Mouse (Mus musculus): ENCODE results near the gene Limk1.

Gene Limk1

DNA sequence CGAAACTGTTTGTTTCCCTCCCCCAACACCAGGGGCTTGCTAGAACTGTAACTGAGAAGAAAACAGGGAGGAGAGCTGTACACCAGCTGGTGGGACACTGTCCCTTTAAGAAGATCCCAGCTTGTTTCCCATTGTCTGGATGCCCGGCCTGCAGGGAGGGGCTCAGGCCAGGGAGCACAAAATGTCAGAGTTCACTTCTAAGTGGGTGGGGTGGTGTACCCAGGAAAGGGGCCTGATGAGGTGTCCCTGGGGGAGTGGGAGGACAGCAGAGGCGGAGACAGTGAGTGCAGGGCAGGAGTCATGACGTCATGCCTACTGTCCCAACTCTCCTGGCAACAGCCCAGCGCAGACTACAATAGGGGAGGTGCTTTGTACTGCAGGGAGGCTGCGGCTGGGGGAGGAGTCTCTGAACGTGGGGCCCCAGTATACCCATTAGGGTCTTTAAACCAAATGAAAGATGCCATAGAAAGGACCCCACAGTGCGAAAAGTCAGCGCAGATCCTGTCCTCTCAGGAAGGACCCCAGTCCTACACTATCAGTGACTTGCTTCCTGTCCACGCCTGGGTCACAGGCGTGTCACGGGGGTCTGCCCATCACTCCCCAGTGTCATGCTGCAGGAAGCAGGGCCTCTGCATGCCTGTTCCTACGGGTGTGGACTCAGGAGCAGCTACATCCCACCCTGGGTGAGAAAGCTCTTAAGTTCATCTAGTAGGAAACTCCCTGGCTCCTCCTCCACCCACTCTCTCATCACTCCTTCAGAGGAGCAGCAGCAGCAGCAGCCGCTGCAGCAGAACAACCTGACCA, 12.2 kb downstream of the Limk1 start:
- DNase-seq: peak; percentile 96

GRCm38 (mm10) chr5:134674977-134675376, 13.4 kb downstream of the Limk1 start:
- no peak for DNase-seq

GRCm38 (mm10) chr5:134672611-134673010, 15.8 kb downstream of the Limk1 start:
- no peak for DNase-seq

DNA sequence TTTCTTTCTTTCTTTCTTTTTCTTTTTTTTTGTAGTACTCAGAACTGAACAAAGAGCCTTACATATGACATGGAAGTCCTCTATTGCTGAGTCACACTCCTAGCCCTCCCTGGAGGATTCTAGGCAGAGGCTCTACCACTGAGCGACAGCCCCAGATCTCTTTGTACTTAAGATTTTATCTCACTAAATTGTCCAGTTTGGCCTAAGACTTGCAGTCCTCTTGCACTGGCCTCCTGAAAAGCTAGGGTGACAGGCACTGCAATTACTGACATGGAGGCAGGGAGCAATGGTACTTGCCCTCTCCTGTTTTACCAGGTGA, 16.2 kb downstream of the Limk1 start:
- DNase-seq: no peak

- DNase-seq: peak; percentile 60
These were observed 16.8 kb downstream of the Limk1 start for GRCm38 (mm10) chr5:134671335-134672197.

DNA sequence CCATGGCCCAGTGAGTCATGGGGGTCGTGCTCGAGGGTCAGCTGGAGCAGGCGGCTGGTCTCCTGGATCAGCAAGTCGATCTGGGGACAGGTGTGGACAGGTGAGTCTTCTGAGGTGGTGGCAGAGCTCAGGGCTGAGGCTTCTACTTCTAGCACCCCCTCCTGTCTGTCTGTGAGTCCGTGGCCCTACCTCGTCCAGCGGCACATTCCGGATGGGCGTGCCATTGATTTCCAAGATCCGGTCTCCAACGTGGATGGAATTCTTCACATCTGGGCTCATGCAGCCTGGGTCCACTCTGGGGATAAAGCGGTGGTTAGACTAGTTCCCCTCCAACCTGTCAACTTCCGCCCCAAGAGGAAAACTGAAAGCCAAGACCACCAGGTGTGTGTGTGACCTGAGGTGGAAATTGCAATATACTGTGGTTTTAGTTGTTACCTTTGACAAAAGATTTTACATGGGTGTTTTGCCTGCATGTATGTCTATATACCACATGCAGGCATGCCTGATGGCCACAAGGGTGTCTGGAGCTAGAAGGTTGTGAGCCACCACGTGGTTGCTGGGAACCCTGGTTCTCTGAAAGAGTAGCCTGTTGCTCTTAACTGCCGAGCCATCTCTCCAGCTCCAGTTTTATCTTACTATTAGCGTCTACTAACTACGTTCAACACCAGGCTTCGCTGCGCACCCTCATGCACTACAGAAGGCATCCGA, 19.2 kb downstream of the Limk1 start:
- no peak for DNase-seq

GRCm38 (mm10) chr5:134668495-134668894, 19.9 kb downstream of the Limk1 start:
- peak; percentile 70 for DNase-seq

DNA sequence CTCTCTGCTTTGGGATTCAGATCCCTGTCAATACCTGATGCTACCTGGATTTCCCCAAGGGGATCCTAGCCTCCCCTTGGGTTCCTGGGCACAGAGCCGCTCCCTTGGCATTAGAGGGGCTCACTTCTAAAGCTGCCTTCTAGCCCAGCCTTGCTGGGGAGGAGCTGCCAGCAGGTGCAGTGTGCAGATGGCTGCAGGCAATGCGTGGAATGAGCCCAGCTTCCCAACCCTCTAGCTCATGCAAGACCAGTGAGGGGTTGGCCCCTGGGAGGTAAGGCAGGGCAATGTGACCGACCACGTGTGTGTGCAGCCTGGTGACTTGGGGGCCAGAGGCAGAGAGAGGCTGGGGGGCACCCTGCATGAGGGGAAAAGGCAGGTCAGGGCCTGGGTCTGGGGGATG, 31.7 kb downstream of the Limk1 start:
- no peak for DNase-seq

GRCm38 (mm10) chr5:134652015-134652414, 36.4 kb downstream of the Limk1 start:
- DNase-seq: peak; percentile 83

DNA sequence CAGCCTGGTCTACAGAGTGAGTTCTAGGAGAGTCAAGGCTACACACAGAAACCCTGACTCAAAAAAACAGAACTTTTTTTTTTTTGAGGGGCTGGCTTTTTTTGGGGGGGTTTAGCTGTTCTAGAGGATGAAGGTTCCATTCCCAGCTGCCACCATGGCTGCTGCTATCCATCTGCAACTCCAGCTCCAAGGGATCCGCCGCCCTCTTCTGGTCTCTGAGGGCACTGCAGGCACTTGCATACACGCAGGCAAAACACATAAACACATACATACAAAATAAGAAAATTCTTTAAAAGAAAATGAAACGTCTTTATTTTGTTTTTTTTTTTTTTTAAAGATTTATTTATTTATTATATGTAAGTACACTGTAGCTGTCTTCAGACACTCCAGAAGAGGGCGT, 37.5 kb downstream of the Limk1 start:
- peak; percentile 77 for DNase-seq

- DNase-seq: peak; percentile 54
These were observed 39.4 kb downstream of the Limk1 start for GRCm38 (mm10) chr5:134648976-134649375.

DNA sequence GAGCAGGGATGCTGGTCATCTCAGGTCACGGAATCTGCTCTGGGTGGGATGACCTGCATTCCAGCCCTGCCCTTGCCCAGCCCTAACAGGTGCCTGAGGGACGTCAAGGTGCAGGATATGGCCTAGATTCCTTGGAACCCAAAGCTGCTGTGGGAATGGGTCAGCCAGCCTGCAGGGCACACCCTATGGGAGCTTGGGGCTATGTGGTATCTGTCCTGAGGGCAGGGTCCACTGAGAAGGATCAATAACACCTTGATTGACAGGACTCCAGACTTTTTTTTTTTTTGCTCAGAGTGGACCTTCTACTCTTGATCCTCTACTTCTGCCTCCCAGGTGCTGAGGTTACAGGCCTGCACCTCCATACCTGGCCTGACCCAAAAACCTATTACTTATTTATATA, 41.0 kb downstream of the Limk1 start:
- DNase-seq: no peak

DNA sequence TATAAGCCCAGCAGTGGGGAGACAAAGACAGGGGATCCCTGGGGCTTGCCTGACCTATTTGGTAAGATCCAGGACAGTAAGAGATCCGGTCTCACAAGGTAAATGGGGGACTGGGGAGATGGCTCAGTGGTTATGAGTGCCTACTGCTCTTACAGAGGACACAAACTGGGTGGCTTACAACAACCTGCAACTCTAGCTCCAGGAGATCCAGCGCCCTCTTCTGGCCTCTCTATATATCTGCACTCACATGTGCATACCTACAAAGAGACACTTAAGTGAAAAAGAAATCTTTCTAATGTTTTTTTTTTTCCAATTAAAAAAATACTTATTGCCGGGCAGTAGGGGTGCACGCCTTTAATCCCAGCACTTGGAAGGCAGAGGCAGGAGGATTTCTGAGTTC, 41.9 kb downstream of the Limk1 start:
- DNase-seq: no peak

DNA sequence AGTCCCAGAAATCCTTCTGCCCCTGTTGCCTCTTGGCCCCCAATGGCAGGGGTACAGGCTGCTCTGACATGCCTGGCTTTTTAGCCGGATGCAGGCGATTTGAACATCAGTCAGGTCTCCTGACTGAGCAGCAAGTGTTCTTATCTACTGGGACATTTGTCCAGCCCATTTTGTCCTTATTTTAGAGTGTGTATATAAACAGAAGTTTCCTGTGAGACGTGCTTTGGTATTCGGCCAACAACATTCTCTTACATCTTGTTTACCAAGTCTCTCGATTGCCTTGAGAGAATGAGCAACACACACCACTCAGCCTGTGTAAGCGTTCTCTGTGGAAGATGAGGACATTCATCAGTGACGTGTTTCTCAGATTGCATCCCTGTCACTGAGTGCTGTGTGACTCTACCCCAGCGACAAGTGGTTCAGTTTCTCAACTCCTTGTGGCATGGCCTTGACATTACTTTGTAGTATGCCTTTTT, 43.7 kb downstream of the Limk1 start:
- DNase-seq: peak; percentile 93

- peak; percentile 48 for DNase-seq
These were observed 44.3 kb downstream of the Limk1 start for GRCm38 (mm10) chr5:134644121-134644520.

GRCm38 (mm10) chr5:134640371-134640770, 48.0 kb downstream of the Limk1 start:
- no peak for DNase-seq

DNA sequence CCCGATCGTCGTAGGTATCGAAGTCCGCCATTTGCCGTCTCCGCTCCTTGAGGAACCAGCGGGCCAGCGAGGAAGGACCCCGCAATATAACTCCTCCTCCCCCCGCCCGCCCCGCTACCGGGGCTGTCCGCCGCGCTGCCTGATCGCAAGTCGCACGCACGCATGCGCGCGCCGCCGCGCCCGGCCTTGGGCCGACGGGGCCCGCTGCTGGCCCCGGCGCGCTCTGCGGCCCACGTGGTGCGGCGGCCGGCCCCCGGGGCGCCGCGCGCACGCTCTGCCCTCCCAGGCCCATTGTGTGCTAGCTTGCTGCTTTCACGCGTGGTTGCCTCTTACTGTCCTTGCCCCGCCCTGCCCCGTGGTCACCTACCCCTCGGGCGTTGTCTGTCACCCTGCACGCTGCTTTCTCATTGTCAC, 49.1 kb downstream of the Limk1 start, which contains the start of gene Eif4h:
Eif4h (minus strand) TSS at position 222 of the 414 bp plus-strand sequence.
- peak; percentile 98 for DNase-seq

GRCm38 (mm10) chr5:134638461-134639268, 49.7 kb downstream of the Limk1 start:
- DNase-seq: no peak

- no peak for DNase-seq
These were observed 50.5 kb downstream of the Limk1 start for GRCm38 (mm10) chr5:134637820-134638367.

GRCm38 (mm10) chr5:134632841-134633240, 55.6 kb downstream of the Limk1 start:
- no peak for DNase-seq

DNA sequence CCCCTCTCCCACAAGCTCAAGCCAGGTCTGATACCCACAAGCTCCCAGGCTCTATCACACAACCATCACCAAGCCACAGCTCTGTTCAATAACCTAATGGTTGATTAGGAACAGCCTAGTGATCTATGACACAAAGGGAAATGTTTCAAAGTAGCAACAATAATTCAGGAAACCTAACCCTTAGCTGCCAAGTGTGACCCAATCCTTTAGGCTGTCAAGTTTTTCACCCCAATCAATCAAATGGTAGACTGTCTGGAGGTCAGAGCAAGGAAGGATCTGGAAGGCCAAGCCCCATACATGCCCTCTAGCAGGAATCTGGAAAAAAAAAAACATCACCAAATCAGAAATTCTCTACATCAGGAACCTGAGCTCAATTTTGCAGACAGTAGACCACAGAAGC, 57.6 kb downstream of the Limk1 start:
- DNase-seq: no peak

- no peak for DNase-seq
These were observed 58.9 kb downstream of the Limk1 start for GRCm38 (mm10) chr5:134629508-134629907.

All from lung, postnatal 10 days (tissue).